Mouse (Mus musculus): ENCODE measurements at regions not wholly inside any gene's neighbourhood (a gene's known extent, or its start where the extent isn't known, plus 50 kb on each side); places are given as distances from the start of the nearest gene placed in this dataset.

- no peak for ATAC-seq (ENCODE audit: low read depth)
- Histone ChIP-seq H3K9me3 (ENCODE audit: control insufficient read depth, low read length) (no peaks in the 10 kb centered on the region), H3K4me1 (replicated peaks; ENCODE audit: control insufficient read depth, insufficient read depth, low read length) (no peaks in the 10 kb centered on the region), H3K27me3 (ENCODE audit: control insufficient read depth, insufficient read depth, low read depth, low read length) (no peaks in the 10 kb centered on the region), H3K9ac (ENCODE audit: low read length) (no peak overlapping the region), H3K4me2 (ENCODE audit: low read depth, low read length) (no peak overlapping the region), H3K27ac (ENCODE audit: low read length) (no peak overlapping the region), H3K36me3 (ENCODE audit: control insufficient read depth, insufficient read depth, low read length) (no peaks in the 10 kb centered on the region), H3K4me3 (ENCODE audit: low read length) (no peak overlapping the region)
- 41% methylated on average over 1 of the region's 1 CpGs for WGBS
Observed at GRCm38 (mm10) chrX:106985684-106986083, 65.3 kb downstream of the Lpar4 start.

GRCm38 (mm10) chrX:106986794-106987193, 66.4 kb downstream of the Lpar4 start:
- Histone ChIP-seq H3K27me3 (ENCODE audit: control insufficient read depth, insufficient read depth, low read depth, low read length) (no peaks in the 10 kb centered on the region), H3K4me2 (ENCODE audit: low read depth, low read length) (no peak overlapping the region), H3K9ac (ENCODE audit: low read length) (no peak overlapping the region), H3K27ac (ENCODE audit: low read length) (no peak overlapping the region), H3K4me3 (ENCODE audit: low read length) (no peak overlapping the region), H3K9me3 (ENCODE audit: control insufficient read depth, low read length) (no peaks in the 10 kb centered on the region), H3K36me3 (ENCODE audit: control insufficient read depth, insufficient read depth, low read length) (no peaks in the 10 kb centered on the region), H3K4me1 (replicated peaks; ENCODE audit: control insufficient read depth, insufficient read depth, low read length) (no peaks in the 10 kb centered on the region)
- ATAC-seq (ENCODE audit: low read depth) = peak; percentile 66
- 32% methylated on average over 3 of the region's 3 CpGs for WGBS

- Histone ChIP-seq H3K4me3 (ENCODE audit: low read length) (no peak overlapping the region), H3K4me1 (replicated peaks; ENCODE audit: control insufficient read depth, insufficient read depth, low read length) (no peaks in the 10 kb centered on the region), H3K9ac (ENCODE audit: low read length) (no peak overlapping the region), H3K27ac (ENCODE audit: low read length) (no peak overlapping the region), H3K4me2 (ENCODE audit: low read depth, low read length) (no peak overlapping the region), H3K36me3 (ENCODE audit: control insufficient read depth, insufficient read depth, low read length) (no peaks in the 10 kb centered on the region), H3K27me3 (ENCODE audit: control insufficient read depth, insufficient read depth, low read depth, low read length) (no peaks in the 10 kb centered on the region), H3K9me3 (ENCODE audit: control insufficient read depth, low read length) (no peaks in the 10 kb centered on the region)
- ATAC-seq (ENCODE audit: low read depth) = no peak
- WGBS = 57% methylated on average over 4 of the region's 4 CpGs
Observed at GRCm38 (mm10) chrX:106987779-106988178, 67.4 kb downstream of the Lpar4 start.

- H3K36me3 ChIP-seq (ENCODE audit: control insufficient read depth, insufficient read depth, low read length) = no peaks in the 10 kb centered on the region
- H3K27ac ChIP-seq (ENCODE audit: low read length) = no peak overlapping the region
- 67% methylated on average over 7 of the region's 7 CpGs for WGBS
- no peak overlapping the region for H3K9ac ChIP-seq (ENCODE audit: low read length)
- H3K4me1 ChIP-seq (replicated peaks; ENCODE audit: control insufficient read depth, insufficient read depth, low read length) = no peaks in the 10 kb centered on the region
- H3K4me2 ChIP-seq (ENCODE audit: low read depth, low read length) = no peak overlapping the region
- H3K27me3 ChIP-seq (ENCODE audit: control insufficient read depth, insufficient read depth, low read depth, low read length) = no peaks in the 10 kb centered on the region
- H3K4me3 ChIP-seq (ENCODE audit: low read length) = no peak overlapping the region
- ATAC-seq (ENCODE audit: low read depth) = no peak
- H3K9me3 ChIP-seq (ENCODE audit: control insufficient read depth, low read length) = no peaks in the 10 kb centered on the region
Observed at GRCm38 (mm10) chrX:107004496-107004895, 83.8 kb upstream of the P2ry10 start.

GRCm38 (mm10) chrX:107008968-107009367, 79.3 kb upstream of the P2ry10 start:
- no peaks in the 10 kb centered on the region for H3K4me1 ChIP-seq (replicated peaks; ENCODE audit: control insufficient read depth, insufficient read depth, low read length)
- no peak overlapping the region for H3K9ac ChIP-seq (ENCODE audit: low read length)
- no peak overlapping the region for H3K27ac ChIP-seq (ENCODE audit: low read length)
- H3K27me3 ChIP-seq (ENCODE audit: control insufficient read depth, insufficient read depth, low read depth, low read length) = no peaks in the 10 kb centered on the region
- WGBS = 50% methylated on average over 4 of the region's 4 CpGs
- no peaks in the 10 kb centered on the region for H3K36me3 ChIP-seq (ENCODE audit: control insufficient read depth, insufficient read depth, low read length)
- no peaks in the 10 kb centered on the region for H3K9me3 ChIP-seq (ENCODE audit: control insufficient read depth, low read length)
- no peak for ATAC-seq (ENCODE audit: low read depth)
- no peak overlapping the region for H3K4me3 ChIP-seq (ENCODE audit: low read length)
- H3K4me2 ChIP-seq (ENCODE audit: low read depth, low read length) = no peak overlapping the region

GRCm38 (mm10) chrX:107012615-107013014, 75.7 kb upstream of the P2ry10 start:
- Histone ChIP-seq H3K9ac (ENCODE audit: low read length) (no peak overlapping the region), H3K27ac (ENCODE audit: low read length) (no peak overlapping the region), H3K4me2 (ENCODE audit: low read depth, low read length) (no peak overlapping the region), H3K4me1 (replicated peaks; ENCODE audit: control insufficient read depth, insufficient read depth, low read length) (no peaks in the 10 kb centered on the region), H3K27me3 (ENCODE audit: control insufficient read depth, insufficient read depth, low read depth, low read length) (no peaks in the 10 kb centered on the region), H3K9me3 (ENCODE audit: control insufficient read depth, low read length) (no peaks in the 10 kb centered on the region), H3K36me3 (ENCODE audit: control insufficient read depth, insufficient read depth, low read length) (no peaks in the 10 kb centered on the region), H3K4me3 (ENCODE audit: low read length) (no peak overlapping the region)
- WGBS = 62% methylated on average over 3 of the region's 3 CpGs
- ATAC-seq (ENCODE audit: low read depth) = no peak

- H3K4me2 ChIP-seq (ENCODE audit: low read depth, low read length) = no peak overlapping the region
- H3K27ac ChIP-seq (ENCODE audit: low read length) = no peak overlapping the region
- H3K36me3 ChIP-seq (ENCODE audit: control insufficient read depth, insufficient read depth, low read length) = no peaks in the 10 kb centered on the region
- no peaks in the 10 kb centered on the region for H3K27me3 ChIP-seq (ENCODE audit: control insufficient read depth, insufficient read depth, low read depth, low read length)
- no peaks in the 10 kb centered on the region for H3K4me1 ChIP-seq (replicated peaks; ENCODE audit: control insufficient read depth, insufficient read depth, low read length)
- H3K9ac ChIP-seq (ENCODE audit: low read length) = no peak overlapping the region
- H3K9me3 ChIP-seq (ENCODE audit: control insufficient read depth, low read length) = no peaks in the 10 kb centered on the region
- 14% methylated on average over 1 of the region's 1 CpGs for WGBS
- ATAC-seq (ENCODE audit: low read depth) = no peak
- H3K4me3 ChIP-seq (ENCODE audit: low read length) = no peak overlapping the region
Observed at GRCm38 (mm10) chrX:107015335-107015734, 73.0 kb upstream of the P2ry10 start.

- no peak for ATAC-seq (ENCODE audit: low read depth)
- Histone ChIP-seq H3K27ac (ENCODE audit: low read length) (no peak overlapping the region), H3K27me3 (ENCODE audit: control insufficient read depth, insufficient read depth, low read depth, low read length) (no peaks in the 10 kb centered on the region), H3K9ac (ENCODE audit: low read length) (no peak overlapping the region), H3K4me3 (ENCODE audit: low read length) (no peak overlapping the region), H3K4me1 (replicated peaks; ENCODE audit: control insufficient read depth, insufficient read depth, low read length) (no peaks in the 10 kb centered on the region), H3K36me3 (ENCODE audit: control insufficient read depth, insufficient read depth, low read length) (no peaks in the 10 kb centered on the region), H3K4me2 (ENCODE audit: low read depth, low read length) (no peak overlapping the region), H3K9me3 (ENCODE audit: control insufficient read depth, low read length) (no peaks in the 10 kb centered on the region)
- 63% methylated on average over 1 of the region's 1 CpGs for WGBS
Observed at GRCm38 (mm10) chrX:107031726-107032125, 56.6 kb upstream of the P2ry10 start.

- Histone ChIP-seq H3K4me3 (ENCODE audit: low read length) (no peak overlapping the region), H3K4me1 (replicated peaks; ENCODE audit: control insufficient read depth, insufficient read depth, low read length) (no peaks in the 10 kb centered on the region), H3K36me3 (ENCODE audit: control insufficient read depth, insufficient read depth, low read length) (no peaks in the 10 kb centered on the region), H3K9ac (ENCODE audit: low read length) (no peak overlapping the region), H3K9me3 (ENCODE audit: control insufficient read depth, low read length) (no peaks in the 10 kb centered on the region), H3K27me3 (ENCODE audit: control insufficient read depth, insufficient read depth, low read depth, low read length) (no peaks in the 10 kb centered on the region), H3K27ac (ENCODE audit: low read length) (no peak overlapping the region), H3K4me2 (ENCODE audit: low read depth, low read length) (no peak overlapping the region)
- no peak for ATAC-seq (ENCODE audit: low read depth)
- 77% methylated on average over 2 of the region's 2 CpGs for WGBS
Observed at GRCm38 (mm10) chrX:107038041-107038440, 50.3 kb upstream of the P2ry10 start.
